Mouse (Mus musculus) ovary, postnatal 10 days (tissue): Measurements from ENCODE around the gene Prkaca.
"Not testable (repeated sequence)": the region's sequence is repeated elsewhere in the genome, so short reads cannot be mapped to it uniquely, and the experiment has no call there.

Experiments used
- DNase-seq: peaks from one replicate; pipeline ENCODE4 v3.0.0; 2022; ENCODE audit warnings: low spot score

The Prkaca gene

GRCm38 (mm10) chr8:83976101-83976630, 3.4 kb downstream of the Prkaca start:
- no peak for DNase-seq

- DNase-seq, result no peak
Observed at GRCm38 (mm10) chr8:83976779-83977350, 4.1 kb downstream of the Prkaca start.

- no peak for DNase-seq
Observed at GRCm38 (mm10) chr8:83977646-83978045, 4.9 kb downstream of the Prkaca start.

GRCm38 (mm10) chr8:83978200-83978599, 5.4 kb downstream of the Prkaca start:
- no peak for DNase-seq

GRCm38 (mm10) chr8:83980250-83980649, 7.5 kb downstream of the Prkaca start:
- DNase-seq, result no peak

GRCm38 (mm10) chr8:83980845-83981244, 8.1 kb downstream of the Prkaca start:
- DNase-seq, result no peak

- DNase-seq, result no peak
Observed at GRCm38 (mm10) chr8:83981533-83981932, 8.7 kb downstream of the Prkaca start.

- DNase-seq, result no peak
Observed at GRCm38 (mm10) chr8:83982449-83982848, 9.7 kb downstream of the Prkaca start.

- DNase-seq, result not testable (repeated sequence)
Observed at GRCm38 (mm10) chr8:83983222-83983621, 10.4 kb downstream of the Prkaca start.

GRCm38 (mm10) chr8:83989243-83989642, 16.4 kb downstream of the Prkaca start:
- no peak for DNase-seq

GRCm38 (mm10) chr8:83990170-83990569, 17.4 kb downstream of the Prkaca start:
- DNase-seq, result no peak

GRCm38 (mm10) chr8:83992488-83992887, 19.7 kb downstream of the Prkaca start:
- DNase-seq, result no peak

- no peak for DNase-seq
Observed at GRCm38 (mm10) chr8:83994030-83994429, 21.2 kb downstream of the Prkaca start.

- no peak for DNase-seq
Observed at GRCm38 (mm10) chr8:83995973-83996372, 23.2 kb downstream of the Prkaca start.

- DNase-seq, result peak; percentile 75
Observed at GRCm38 (mm10) chr8:83996567-83997505, 24.0 kb downstream of the Prkaca start.

GRCm38 (mm10) chr8:83997511-83998141, 24.8 kb downstream of the Prkaca start, which contains the start of gene Samd1:
Gene Samd1 (plus strand): TSS chr8:83997672.
- DNase-seq, result no peak

- no peak for DNase-seq
Observed at GRCm38 (mm10) chr8:83998231-83999056, 25.7 kb downstream of the Prkaca start.

- no peak for DNase-seq
Observed at GRCm38 (mm10) chr8:83999057-83999705, 26.4 kb downstream of the Prkaca start.

GRCm38 (mm10) chr8:83999825-84000224, 27.0 kb downstream of the Prkaca start:
- DNase-seq, result no peak

- DNase-seq, result no peak
Observed at GRCm38 (mm10) chr8:84001281-84002000, 28.6 kb downstream of the Prkaca start, which contains the start of gene 1700067K01Rik. Gene 1700067K01Rik (plus strand): TSS chr8:84001502.
